Mouse (Mus musculus) forebrain, postnatal 0 days (tissue): ENCODE data around the gene Knstrn. TPM values are rescaled to one million over a fixed set of nuclear protein-coding genes. Genes with fewer than 3 reads are reported as not detected.

Source experiments
- ATAC-seq: fragments of 200-750 bp; cut with Nextera tagmentation; 2 replicates; pipeline ENCODE4 v1.8.0; 2017; ENCODE audit warnings: mild to moderate bottlenecking, moderate library complexity
- DNase-seq: peaks from one replicate; pipeline ENCODE4 v3.0.0-alpha.2; 2015
- H3K27ac ChIP-seq: fragments of 300-500 bp; sonication (generic); 2 replicates; pipeline ENCODE4 v1.5.1; 2014; ENCODE audit warnings: low read depth, mild to moderate bottlenecking, antibody characterized with exemption, low read length, moderate library complexity, mixed read lengths
- H3K27me3 ChIP-seq: fragments of 300-500 bp; sonication (generic); 2 replicates; pipeline ENCODE4 v1.6.1; 2014; ENCODE audit warnings: mild to moderate bottlenecking, low read length, mixed read lengths; ENCODE audit not compliant: insufficient read depth
- H3K36me3 ChIP-seq: fragments of 300-500 bp; sonication (generic); 2 replicates; pipeline ENCODE4 v1.6.1; 2014; ENCODE audit warnings: mild to moderate bottlenecking, moderate library complexity; ENCODE audit not compliant: insufficient read depth
- H3K4me1 ChIP-seq: fragments of 300-500 bp; sonication (generic); 2 replicates; pipeline ENCODE4 v1.6.1; 2014; ENCODE audit warnings: antibody characterized with exemption; ENCODE audit not compliant: insufficient read depth
- H3K4me2 ChIP-seq: fragments of 300-500 bp; sonication (generic); 2 replicates; pipeline ENCODE4 v1.6.1; 2014; ENCODE audit warnings: low read depth, mild to moderate bottlenecking, moderate library complexity
- H3K4me3 ChIP-seq: fragments of 300-500 bp; sonication (generic); 2 replicates; pipeline ENCODE4 v1.5.1; 2014; ENCODE audit warnings: low read depth, low read length, mixed read lengths
- H3K9ac ChIP-seq: fragments of 300-500 bp; sonication (generic); 2 replicates; pipeline ENCODE4 v1.6.1; 2014; ENCODE audit warnings: mild to moderate bottlenecking
- H3K9me3 ChIP-seq: fragments of 300-500 bp; sonication (generic); 2 replicates; pipeline ENCODE4 v1.6.1; 2016; ENCODE audit warnings: low read length
- CTCF ChIP-seq: sonication (generic); IDR thresholded peaks from 2 replicates; pipeline ENCODE4 v1.5.1; 2016; ENCODE audit warnings: antibody characterized with exemption, control low read depth, low read depth
- WGBS: fragments of 180-500 bp; shearing (Covaris S2); extraction: QIAGEN DNeasy Blood & Tissue Kit; methylation state at CpG from one replicate; pipeline ENCODE4 v1.1.7; 2014; 5-methylcytosine and 5-hydroxymethylcytosine counted together
- polyA plus RNA-seq: library from polyadenylated mRNA; unstranded; fragments of >200 nt; fragmentation: Nextera tagmentation; extraction: Ambion mirVana; gene quantifications from 2 replicates; pipeline ENCODE4 v1.2.1, GENCODE M21; 2015
- total RNA-seq: library from RNA; depleted of rRNA; stranded (reverse); fragments of >200 nt; gene quantifications from 2 replicates; pipeline ENCODE4 v1.2.3, GENCODE M21; 2014; rRNA removed

Knstrn gene
- 7.1 and 7.5 TPM in 2 replicates for total RNA-seq
- 11.9 and 13.1 TPM in 2 replicates for polyA plus RNA-seq

DNA sequence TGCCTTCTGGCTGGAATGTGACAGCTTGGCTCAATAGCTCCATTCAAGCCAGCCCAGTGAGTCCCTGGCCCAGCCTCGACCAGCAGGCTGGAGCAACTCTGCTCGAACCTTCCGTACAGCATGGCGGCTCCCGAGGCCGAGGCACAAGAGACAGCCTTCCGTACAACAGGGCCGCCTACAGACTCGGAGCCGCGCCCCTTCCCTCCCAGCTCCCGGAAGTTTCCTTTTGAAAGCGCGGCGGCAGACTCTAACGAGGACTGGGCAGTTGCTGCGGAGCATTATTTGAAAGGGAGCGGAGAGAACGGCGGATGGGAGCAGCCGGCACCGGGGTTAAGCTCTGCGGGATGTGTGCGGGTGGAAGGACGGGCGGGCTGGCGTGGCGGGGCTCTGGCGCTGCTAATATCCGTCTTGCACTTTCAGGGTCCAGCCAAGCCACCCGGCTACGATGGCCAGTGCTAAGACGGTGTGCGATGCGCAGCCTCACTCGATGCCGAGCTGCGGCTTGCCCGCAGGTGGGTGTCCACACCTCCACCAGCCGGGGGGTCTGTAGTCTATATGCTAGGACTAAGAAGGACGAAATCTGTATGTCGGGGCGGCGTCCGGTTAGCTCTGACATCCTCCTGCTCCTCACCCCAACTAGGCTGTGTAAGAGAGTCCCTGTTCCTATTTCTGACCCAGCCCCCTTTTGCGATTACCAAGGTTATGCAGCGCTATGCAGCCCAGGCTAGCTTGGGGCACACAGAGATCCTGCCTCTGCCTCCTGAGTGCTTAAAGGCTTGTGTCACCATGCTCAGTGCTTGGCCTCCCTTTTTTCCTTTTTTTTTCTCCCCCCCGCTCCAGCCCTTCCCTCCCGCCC, at the start of gene Knstrn:
TSS of gene Knstrn (plus strand) at position 23 of the 856 bp plus-strand sequence.
- no peaks in the 10 kb centered on the region for H3K9me3 ChIP-seq
- DNase-seq (peak; percentile 90), ATAC-seq (peak; percentile 99)
- no peak within 1 kb of the TSS for H3K27ac ChIP-seq
- TF ChIP-seq CTCF, result no peak; the same call in 1 of the 2 replicates
- peak within 1 kb of the TSS; percentile 96 for H3K4me2 ChIP-seq
- no peaks in the 10 kb centered on the region for H3K4me1 ChIP-seq
- no peaks in the 10 kb centered on the region for H3K36me3 ChIP-seq
- WGBS, result 1% methylated on average over 49 of the region's 49 CpGs
- H3K27me3 ChIP-seq, result no peaks in the 10 kb centered on the region
- H3K9ac ChIP-seq, result peak within 1 kb of the TSS; percentile 43
- peak within 1 kb of the TSS; percentile 61 for H3K4me3 ChIP-seq

GRCm38 (mm10) chr2:118764094-118764831, 49.5 kb upstream of the Knstrn start:
- peak; percentile 74 for DNase-seq
- Histone ChIP-seq H3K27ac (no peak overlapping the region), H3K4me1 (peaks cover 22% of the 10 kb centered on the region), H3K9me3 (no peaks in the 10 kb centered on the region), H3K4me2 (no peak overlapping the region; the same call in 1 of the 2 replicates), H3K9ac (no peak overlapping the region), H3K36me3 (no peaks in the 10 kb centered on the region), H3K4me3 (no peak overlapping the region), H3K27me3 (no peaks in the 10 kb centered on the region)
- peak; percentile 68 for TF ChIP-seq CTCF
- no peak for ATAC-seq
- 20% methylated on average over 11 of the region's 11 CpGs for WGBS

DNA sequence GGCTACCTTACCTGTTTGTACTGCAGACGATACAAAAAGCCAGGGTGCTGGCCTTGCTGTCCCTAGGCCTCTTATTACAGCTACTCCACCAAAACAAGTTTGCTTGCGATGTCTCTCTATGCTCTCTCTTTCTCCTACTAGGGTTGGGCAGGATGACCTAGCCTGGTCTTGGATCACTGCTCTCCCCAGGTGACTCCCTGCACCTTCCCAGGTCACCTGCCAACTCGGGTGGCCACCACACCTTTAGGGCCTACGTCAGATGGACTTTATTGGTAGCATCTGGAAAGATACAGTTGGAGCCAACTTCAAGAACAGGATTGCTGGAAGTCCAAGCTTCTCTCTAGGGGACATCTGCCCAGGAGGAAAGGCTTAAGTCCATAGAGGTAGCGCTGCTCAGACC, 48.9 kb upstream of the Knstrn start:
- Histone ChIP-seq H3K4me3 (no peak overlapping the region), H3K9me3 (no peaks in the 10 kb centered on the region), H3K4me2 (no peak overlapping the region), H3K27me3 (no peaks in the 10 kb centered on the region), H3K4me1 (peaks cover 22% of the 10 kb centered on the region), H3K36me3 (no peaks in the 10 kb centered on the region), H3K9ac (no peak overlapping the region), H3K27ac (no peak overlapping the region)
- WGBS, result 85% methylated on average over 5 of the region's 5 CpGs
- DNase-seq, result no peak
- no peak for ATAC-seq
- TF ChIP-seq CTCF, result no peak

DNA sequence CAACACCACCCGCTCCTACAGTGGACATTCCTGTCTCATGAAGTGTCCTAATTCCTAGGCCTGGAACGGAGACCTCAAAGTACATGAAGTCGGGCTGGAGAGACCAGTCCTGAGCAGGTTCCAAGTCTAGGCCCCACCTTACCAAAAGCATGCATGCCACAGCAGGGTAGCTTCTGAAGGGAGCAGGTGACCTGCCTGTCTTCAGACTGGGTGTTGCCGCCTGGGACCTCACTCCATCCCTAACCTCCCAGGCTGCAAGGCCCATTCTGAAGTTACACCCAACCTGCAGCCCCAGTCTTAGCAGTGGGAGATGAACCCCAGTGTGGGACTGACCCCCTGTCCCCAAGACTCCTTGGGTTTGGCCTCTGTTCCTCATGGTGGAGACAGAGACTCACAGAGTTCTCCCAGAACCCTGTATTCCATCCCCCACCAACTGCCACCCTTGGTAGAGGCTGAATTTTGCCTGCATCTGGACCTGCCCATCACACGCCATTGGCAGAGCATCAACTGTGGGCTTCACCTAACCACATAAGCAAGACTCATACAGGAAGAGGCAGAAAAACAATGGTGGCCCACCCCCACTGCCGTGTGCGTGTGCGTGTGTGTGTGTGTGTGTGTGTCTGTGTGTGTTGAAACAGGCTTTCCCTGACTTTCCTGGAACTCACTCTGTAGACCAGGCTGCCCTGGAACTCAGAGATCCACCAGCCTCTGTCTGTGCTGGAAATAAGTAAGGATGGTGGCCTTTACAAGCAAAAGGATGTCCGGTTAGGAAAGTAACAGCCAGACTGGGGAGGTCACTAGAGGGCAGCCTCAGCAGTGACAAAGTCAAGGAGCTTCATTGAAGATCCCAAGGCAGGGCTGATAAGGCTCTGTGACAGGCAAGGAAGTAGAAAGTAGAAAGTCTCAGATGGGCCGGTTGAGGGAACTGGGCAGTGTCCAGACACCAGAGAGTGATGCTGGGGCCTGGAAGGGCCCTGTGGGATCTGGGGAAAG, 47.5 kb upstream of the Knstrn start:
- no peak overlapping the region for H3K4me2 ChIP-seq
- 78% methylated on average over 10 of the region's 10 CpGs for WGBS
- H3K27me3 ChIP-seq, result no peaks in the 10 kb centered on the region

DNA sequence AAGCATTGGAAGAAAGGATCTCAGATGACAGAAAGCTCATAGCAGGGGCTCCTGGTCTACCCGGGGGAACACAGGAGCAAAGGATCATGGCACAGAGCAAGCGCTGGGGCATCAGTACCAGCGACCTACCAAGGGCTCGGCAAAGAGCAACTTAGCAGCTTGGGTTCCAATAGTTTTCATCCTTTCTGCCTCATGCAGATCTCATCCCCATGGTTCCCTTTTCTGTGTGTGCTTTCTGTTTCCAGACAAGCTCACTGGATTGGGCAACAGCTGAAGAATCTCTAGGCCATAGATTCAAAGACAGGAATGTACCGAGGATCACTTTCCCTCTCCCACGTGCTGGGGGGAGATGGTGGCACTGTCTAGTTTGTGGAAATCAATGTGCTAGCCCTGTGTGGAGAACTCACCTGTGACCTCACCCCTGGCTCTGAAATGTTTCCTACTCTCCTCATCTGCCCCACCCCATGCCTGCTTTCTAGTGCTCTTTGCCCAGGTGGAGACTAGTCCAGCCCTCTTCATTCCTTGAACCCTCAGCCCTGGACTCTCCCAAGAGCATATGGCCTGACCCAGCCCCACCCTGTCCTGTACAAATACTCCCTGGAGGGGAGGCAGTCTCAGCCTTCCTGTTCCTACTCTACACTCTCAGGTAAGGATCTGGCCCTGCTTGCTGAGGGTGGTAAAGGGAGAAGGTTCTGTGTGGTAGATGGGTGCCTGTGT, 41.5 kb upstream of the Knstrn start, which contains the start of gene Phgr1:
TSS of gene Phgr1 (plus strand) at position 612 of the 717 bp plus-strand sequence.
- no peak within 1 kb of the TSS for H3K27ac ChIP-seq
- H3K27me3 ChIP-seq, result no peaks in the 10 kb centered on the region
- TF ChIP-seq CTCF, result no peak
- ATAC-seq, result no peak
- no peak within 1 kb of the TSS for H3K4me2 ChIP-seq
- 80% methylated on average over 6 of the region's 6 CpGs for WGBS
- no peak for DNase-seq
- no peaks in the 10 kb centered on the region for H3K4me1 ChIP-seq
- no peaks in the 10 kb centered on the region for H3K9me3 ChIP-seq
- H3K36me3 ChIP-seq, result no peaks in the 10 kb centered on the region
- H3K9ac ChIP-seq, result no peak within 1 kb of the TSS
- no peak within 1 kb of the TSS for H3K4me3 ChIP-seq

More for the DNA sequence above, 47.5 kb upstream of the Knstrn start:
- DNase-seq, result no peak
- no peak overlapping the region for H3K4me3 ChIP-seq
- no peak for TF ChIP-seq CTCF
- H3K27ac ChIP-seq, result no peak overlapping the region
- no peaks in the 10 kb centered on the region for H3K36me3 ChIP-seq
- H3K9me3 ChIP-seq, result no peaks in the 10 kb centered on the region
- no peak overlapping the region for H3K9ac ChIP-seq
- H3K4me1 ChIP-seq, result peaks cover 16% of the 10 kb centered on the region
- ATAC-seq, result no peak

- H3K9ac ChIP-seq, result no peak overlapping the region
- no peaks in the 10 kb centered on the region for H3K36me3 ChIP-seq
- no peak overlapping the region for H3K4me2 ChIP-seq
- no peak overlapping the region for H3K27ac ChIP-seq
- ATAC-seq (no peak), DNase-seq (no peak)
- H3K4me3 ChIP-seq, result no peak overlapping the region
- TF ChIP-seq CTCF, result no peak
- no peaks in the 10 kb centered on the region for H3K4me1 ChIP-seq
- WGBS, result 89% methylated on average over 2 of the region's 2 CpGs
- H3K27me3 ChIP-seq, result no peaks in the 10 kb centered on the region
- H3K9me3 ChIP-seq, result no peaks in the 10 kb centered on the region
Measured at GRCm38 (mm10) chr2:118774536-118774935, 39.3 kb upstream of the Knstrn start.
